Mouse (Mus musculus) NIH3T3 (cell line): ENCODE data around the gene Kcnk4.
"Not testable (repeated sequence)": the region's sequence is repeated elsewhere in the genome, so short reads cannot be mapped to it uniquely, and the experiment has no call there.

Source experiments
- DNase-seq: peaks from one replicate; pipeline ENCODE4 v3.0.0-alpha.2; 2012; ENCODE audit warnings: low read depth

Gene Kcnk4

DNA sequence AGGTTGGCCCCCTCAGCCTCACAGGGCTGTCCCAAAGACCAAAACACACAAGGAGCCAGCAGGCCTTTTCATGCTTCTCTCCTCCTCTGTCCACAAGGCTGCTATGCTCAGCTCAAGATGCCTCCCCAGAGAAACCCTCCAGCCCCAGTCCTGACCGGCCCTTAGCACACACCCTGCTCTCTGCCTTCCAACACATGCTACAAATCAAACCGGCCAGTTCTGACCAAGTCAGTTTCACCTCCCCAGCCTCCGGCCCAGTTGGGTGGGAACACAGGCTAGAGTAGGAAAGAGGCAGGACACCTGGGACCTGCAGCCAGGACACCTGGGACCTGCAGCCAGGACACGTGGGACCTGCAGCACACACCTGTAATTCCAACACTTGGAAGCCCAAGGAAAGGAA is 17.8 kb downstream of the Kcnk4 start:
- no peak for DNase-seq

GRCm38 (mm10) chr19:6915276-6915675 is 19.0 kb downstream of the Kcnk4 start:
- no peak for DNase-seq

GRCm38 (mm10) chr19:6914540-6914939 is 19.8 kb downstream of the Kcnk4 start:
- DNase-seq: no peak

DNA sequence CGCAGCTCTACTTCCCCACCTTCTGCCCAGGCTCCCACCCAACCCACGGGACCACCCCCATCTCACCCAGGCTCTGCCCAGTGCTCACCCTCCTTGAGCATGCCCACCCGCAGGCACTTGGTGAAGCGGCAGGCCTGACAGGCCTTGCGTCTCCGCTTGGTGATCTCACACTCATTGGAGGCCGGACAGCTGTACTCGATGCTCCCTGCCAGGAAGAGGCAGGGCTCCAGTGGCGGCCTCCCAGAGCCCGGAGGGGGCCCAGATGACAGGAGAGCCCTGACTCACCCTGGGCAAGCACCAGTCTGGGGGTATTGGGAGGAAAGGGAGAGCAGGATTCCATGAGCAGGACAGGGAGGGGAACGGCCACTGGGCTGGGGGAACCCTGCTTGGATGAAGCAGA is 20.3 kb downstream of the Kcnk4 start:
- no peak for DNase-seq

- DNase-seq: no peak
These were observed 21.3 kb downstream of the Kcnk4 start for GRCm38 (mm10) chr19:6913036-6913435.

GRCm38 (mm10) chr19:6912205-6912970 is 21.9 kb downstream of the Kcnk4 start:
- DNase-seq: no peak

GRCm38 (mm10) chr19:6911101-6912074 is 22.9 kb downstream of the Kcnk4 start:
- no peak for DNase-seq

GRCm38 (mm10) chr19:6910306-6910705 is 24.0 kb downstream of the Kcnk4 start:
- DNase-seq: peak; percentile 75

GRCm38 (mm10) chr19:6909507-6910289 is 24.6 kb downstream of the Kcnk4 start, which contains the start of the genes Trmt112 and Prdx5:
TSS of gene Trmt112 (plus strand) at chr19:6909698.
TSS of gene Prdx5 (minus strand) at chr19:6910106.
- peak; percentile 96 for DNase-seq

- peak; percentile 53 for DNase-seq
These were observed 25.3 kb downstream of the Kcnk4 start for GRCm38 (mm10) chr19:6909021-6909420.

DNA sequence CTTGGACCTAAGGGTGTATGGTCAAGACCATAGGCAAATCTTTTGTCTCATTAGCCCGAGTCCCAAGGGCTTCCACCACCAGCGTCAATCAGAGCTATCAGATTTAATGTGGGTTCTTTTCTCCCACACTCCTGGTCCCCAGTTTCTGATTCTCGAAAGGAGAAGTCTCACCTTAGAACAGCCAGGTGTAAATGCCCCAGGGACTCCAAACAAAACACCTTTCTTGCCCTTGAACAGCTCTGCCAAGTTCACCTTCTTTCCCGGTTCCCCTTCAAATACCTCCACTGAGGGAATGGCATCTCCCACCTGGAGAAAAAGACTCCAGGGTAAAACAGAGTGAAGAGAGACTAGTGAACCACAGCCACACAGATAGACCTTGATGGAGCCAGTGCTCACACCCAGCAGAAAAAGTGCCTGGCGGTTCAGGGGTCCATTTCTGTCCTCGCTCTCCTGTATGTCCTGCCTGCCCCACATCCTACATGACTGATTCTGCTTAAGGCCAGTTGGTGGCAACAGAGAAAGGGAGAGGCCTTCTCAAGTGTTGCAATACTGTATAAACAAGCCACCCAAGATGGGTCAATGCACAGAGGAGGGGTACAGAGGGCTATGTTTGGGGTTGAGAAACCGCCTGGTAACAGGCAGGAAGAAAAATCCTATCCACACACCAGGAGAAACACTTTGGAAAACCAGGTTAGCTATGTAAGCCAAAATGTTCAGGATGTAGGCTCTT is 26.3 kb downstream of the Kcnk4 start:
- peak; percentile 53 for DNase-seq

GRCm38 (mm10) chr19:6907094-6907493 is 27.2 kb downstream of the Kcnk4 start:
- no peak for DNase-seq

DNA sequence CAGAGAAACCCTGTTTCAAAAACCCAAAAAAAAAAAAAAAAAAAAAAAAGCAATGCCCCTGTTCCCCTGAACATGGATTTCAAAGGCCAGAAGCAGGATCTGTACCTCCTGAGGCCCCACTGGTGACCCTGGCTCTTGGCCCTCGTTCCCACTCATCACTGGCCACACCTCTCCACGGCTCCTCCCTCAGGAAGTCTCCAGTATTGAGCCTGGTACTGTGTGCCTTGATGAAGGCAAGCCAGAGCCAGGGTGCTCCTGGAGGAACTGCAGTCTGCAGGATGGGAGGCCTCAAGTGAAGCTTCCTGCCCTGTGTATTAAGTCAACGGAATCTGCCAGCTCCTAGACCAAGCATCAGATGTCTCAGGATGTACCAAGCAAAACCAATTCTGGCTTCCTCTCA is 28.1 kb downstream of the Kcnk4 start:
- DNase-seq: no peak

GRCm38 (mm10) chr19:6905498-6906159 is 28.7 kb downstream of the Kcnk4 start:
- DNase-seq: no peak

DNA sequence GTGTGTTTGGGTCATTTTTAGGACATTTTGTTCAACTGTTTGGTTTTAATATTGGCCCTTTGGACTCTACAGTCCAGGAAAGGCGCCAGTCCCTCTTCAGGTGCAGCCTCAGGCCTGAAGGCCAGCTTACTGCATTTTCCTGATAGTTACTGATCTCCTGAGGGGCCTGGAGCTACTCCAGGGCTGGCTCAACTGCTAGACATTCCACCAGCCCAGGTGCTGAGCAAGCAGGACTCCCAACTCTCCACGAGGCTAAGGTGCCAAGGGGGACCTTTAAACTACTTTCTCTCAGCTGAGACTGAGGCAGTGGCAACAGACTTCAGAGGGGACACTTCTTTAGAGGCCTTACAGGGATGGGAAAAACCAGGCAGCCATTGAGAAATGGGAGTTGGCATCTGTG is 29.5 kb downstream of the Kcnk4 start:
- no peak for DNase-seq

DNA sequence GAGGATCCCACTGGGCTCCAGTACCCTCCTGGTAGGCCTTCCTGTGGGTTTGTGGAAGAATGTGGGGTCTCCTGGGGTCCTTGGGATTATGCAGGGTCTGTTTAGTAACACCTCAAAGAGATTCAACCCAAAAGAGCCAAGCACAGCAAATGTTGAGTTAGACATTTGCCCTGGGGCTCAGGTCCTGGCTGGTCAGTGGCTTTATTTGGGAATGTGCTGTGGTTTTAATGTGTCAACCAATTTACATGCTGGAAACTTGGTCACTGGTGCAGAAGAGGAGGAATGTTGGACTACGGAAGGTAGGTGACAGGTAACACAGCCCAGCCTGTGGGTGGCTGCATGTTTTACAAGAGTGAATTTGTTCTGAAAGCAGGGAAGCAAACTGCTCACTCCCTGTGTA is 31.3 kb downstream of the Kcnk4 start:
- DNase-seq: no peak

DNA sequence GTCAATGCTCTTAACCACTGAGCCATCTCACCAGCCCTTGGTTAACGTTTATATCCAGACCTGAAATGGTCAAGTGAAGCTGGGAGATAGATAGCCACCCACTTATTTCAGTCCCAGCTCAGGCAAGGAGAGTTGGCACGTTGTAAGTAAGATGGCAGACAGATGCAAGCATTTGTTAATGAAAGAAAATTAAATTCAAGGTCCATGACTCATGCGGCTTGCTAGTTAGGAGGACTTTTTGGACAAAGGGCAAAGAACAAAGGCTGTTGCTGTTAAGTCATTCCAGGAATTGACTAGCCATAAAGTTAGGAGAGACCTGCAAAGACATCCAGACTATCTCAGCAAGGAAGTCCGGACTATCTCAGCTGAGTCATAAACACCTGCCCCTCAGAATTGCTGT is 34.7 kb downstream of the Kcnk4 start:
- DNase-seq: no peak

- DNase-seq: not testable (repeated sequence)
These were observed 38.6 kb downstream of the Kcnk4 start for GRCm38 (mm10) chr19:6895608-6896305.

- DNase-seq: no peak
These were observed 40.4 kb downstream of the Kcnk4 start for GRCm38 (mm10) chr19:6893731-6894451.

- DNase-seq: no peak
These were observed 41.8 kb downstream of the Kcnk4 start for GRCm38 (mm10) chr19:6892512-6892911.
